Mouse (Mus musculus): ENCODE data around the gene Mzf1. TPM values are rescaled to one million over a fixed set of nuclear protein-coding genes. Genes with fewer than 3 reads are reported as not detected.
A peak's percentile ranks its signal among the peaks of the same experiment; 100 is the strongest.

Gene Mzf1
- polyA plus RNA-seq, 1 experiment from 2014 or later, result 4.3 TPM

DNA sequence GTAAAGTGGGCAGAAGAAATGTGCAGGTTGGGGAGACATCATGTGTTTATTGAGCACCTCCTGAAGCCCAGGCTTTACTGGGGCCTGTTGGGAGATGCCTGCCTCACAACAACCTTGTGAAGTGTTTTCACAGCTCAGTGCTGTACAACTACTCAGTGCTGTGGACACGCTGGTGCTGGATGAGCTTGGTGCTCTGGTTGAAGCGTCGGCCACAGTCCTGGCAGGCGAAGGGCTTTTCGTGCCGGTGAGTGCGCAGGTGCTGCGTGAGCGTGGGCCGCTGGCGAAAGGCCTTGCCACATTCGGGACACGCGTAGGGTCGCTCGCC is 11.5 kb downstream of the Mzf1 start:
- Histone ChIP-seq H3K4me1 (peaks cover 27% of the 10 kb centered on the region), H3K9me3 (peaks cover 15% of the 10 kb centered on the region), H3K27ac (no peak overlapping the region), H3K27me3 (ENCODE audit: poor library complexity, severe bottlenecking) (peaks cover 53% of the 10 kb centered on the region), H3K4me3 (peak overlapping the region; percentile 63), H3K36me3 (replicated peaks) (0 out of 2 replicates have a peak, but pooled peaks cover 3% of the 10 kb centered on the region)
- no peak for DNase-seq (ENCODE audit: extremely low spot score, low spot score)
- WGBS, result 34% methylated on average over 16 of the region's 16 CpGs

GRCm38 (mm10) chr7:13042511-13042910 is 12.1 kb downstream of the Mzf1 start:
- Histone ChIP-seq H3K4me1 (peaks cover 27% of the 10 kb centered on the region), H3K36me3 (replicated peaks) (0 out of 2 replicates have a peak, but pooled peaks cover 3% of the 10 kb centered on the region), H3K27me3 (ENCODE audit: poor library complexity, severe bottlenecking) (peaks cover 53% of the 10 kb centered on the region), H3K27ac (no peak overlapping the region), H3K9me3 (peaks cover 15% of the 10 kb centered on the region), H3K4me3 (no peak overlapping the region)
- WGBS, result 78% methylated on average over 6 of the region's 6 CpGs
- DNase-seq (ENCODE audit: extremely low spot score, low spot score), result no peak

DNA sequence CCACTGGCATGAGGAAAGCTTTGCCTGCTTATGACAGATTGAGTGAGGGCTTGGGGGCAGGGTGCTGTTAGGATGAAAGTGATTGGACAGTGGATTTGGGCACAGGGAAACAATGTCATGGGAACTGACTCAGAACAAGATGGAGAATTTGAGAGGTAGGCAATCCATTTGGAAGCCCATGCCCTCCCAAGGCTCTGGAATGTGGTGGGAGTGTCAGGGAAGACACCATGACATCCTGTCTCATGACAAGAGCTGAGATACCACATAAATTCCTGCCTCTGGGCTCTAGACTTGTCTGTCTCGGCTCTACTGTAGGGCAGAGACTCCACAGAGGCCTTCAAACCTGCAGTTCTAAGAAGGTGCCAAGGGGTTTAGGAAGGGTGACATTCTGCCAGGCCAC is 13.3 kb downstream of the Mzf1 start:
- H3K4me3 ChIP-seq, result no peak overlapping the region
- peaks cover 15% of the 10 kb centered on the region for H3K9me3 ChIP-seq
- peaks cover 35% of the 10 kb centered on the region for H3K4me1 ChIP-seq
- DNase-seq (ENCODE audit: extremely low spot score, low spot score), result no peak
- peaks cover 53% of the 10 kb centered on the region for H3K27me3 ChIP-seq (ENCODE audit: poor library complexity, severe bottlenecking)
- peaks cover 7% of the 10 kb centered on the region for H3K36me3 ChIP-seq (replicated peaks)
- WGBS, result 76% methylated on average over 1 of the region's 1 CpGs
- H3K27ac ChIP-seq, result no peak overlapping the region

- Histone ChIP-seq H3K4me1 (peaks cover 49% of the 10 kb centered on the region), H3K4me3 (peak overlapping the region; percentile 82), H3K9me3 (peaks cover 15% of the 10 kb centered on the region), H3K27ac (peak overlapping the region; percentile 99), H3K27me3 (ENCODE audit: poor library complexity, severe bottlenecking) (peaks cover 36% of the 10 kb centered on the region), H3K36me3 (replicated peaks) (peaks cover 22% of the 10 kb centered on the region)
- DNase-seq (ENCODE audit: extremely low spot score, low spot score), result no peak
- WGBS, result 88% methylated on average over 1 of the region's 1 CpGs
Observed at GRCm38 (mm10) chr7:13039181-13039580, 15.4 kb downstream of the Mzf1 start.

DNA sequence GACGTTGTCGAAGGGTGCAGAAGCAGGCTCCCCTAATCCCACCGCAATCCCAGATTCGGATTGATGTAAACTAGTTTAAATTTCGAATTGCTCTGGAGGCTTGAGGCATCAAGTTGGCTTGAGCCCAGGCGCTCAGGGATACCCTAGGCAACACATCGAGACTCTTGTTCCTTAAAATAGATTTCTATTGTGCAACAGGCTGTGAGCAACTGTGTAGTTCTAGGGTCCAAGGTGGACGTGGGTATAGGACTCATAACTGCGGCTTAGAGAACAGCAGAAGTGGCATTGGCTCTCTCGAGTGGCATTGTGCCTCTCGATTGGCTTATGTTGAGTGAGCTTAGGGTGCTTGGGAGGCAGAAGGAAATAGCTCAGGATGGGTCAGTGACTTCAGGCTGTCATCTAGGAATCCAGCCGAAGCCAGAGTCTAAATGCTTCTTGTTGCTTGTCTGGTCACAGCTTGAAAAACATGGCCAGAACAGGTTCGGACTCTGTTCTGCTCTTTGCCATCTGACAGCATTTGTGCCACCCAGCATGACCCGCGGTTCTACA is 15.9 kb downstream of the Mzf1 start:
- Histone ChIP-seq H3K4me1 (peaks cover 49% of the 10 kb centered on the region), H3K9me3 (peaks cover 13% of the 10 kb centered on the region), H3K27ac (peak overlapping the region; percentile 99), H3K36me3 (replicated peaks) (peaks cover 24% of the 10 kb centered on the region), H3K4me3 (peak overlapping the region; percentile 82), H3K27me3 (ENCODE audit: poor library complexity, severe bottlenecking) (peaks cover 31% of the 10 kb centered on the region)
- peak; percentile 25 for DNase-seq (ENCODE audit: extremely low spot score, low spot score)
- 30% methylated on average over 15 of the region's 15 CpGs for WGBS

DNA sequence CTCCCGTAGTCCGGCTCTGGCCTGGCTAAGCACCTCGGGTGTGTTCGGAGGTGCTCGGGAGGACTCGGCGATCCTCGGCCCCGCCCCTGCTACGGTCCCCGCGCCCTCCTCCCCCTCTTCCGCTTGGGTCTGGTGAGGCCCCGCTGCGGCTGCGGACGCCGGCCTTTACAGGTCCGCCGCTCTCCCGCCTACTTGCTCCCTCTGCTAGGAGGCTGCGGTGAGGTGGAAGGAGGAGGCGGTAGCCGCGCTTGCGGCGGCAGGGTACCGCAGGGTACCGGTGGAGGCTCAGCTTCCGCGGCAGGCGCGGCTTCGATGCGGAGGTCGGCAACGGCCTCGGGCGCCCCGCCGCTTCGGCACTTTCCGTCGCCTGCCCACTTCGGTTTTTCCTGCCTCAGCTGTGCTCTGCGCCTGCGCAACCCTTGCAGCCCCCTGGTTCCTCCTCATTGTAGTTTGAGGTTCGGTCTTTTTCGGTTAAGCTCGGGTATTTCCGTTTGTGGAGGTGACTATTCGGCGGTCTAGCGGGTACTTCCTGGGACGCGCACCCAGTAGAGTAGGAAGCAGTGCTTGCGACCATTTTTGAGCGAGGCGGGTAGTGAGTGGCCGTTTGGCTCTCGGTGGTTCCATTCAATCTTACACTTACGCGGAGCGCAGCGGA is 16.5 kb downstream of the Mzf1 start, which contains the start of gene Ube2m:
Gene Ube2m, minus strand, starts transcription at position 375 of the 655 bp plus-strand sequence.
- under 1% methylated on average over 65 of the region's 65 CpGs for WGBS
- peaks cover 6% of the 10 kb centered on the region for H3K9me3 ChIP-seq
- peak within 1 kb of the TSS; percentile 82 for H3K4me3 ChIP-seq
- peak within 1 kb of the TSS; percentile 99 for H3K27ac ChIP-seq
- peak; percentile 98 for DNase-seq (ENCODE audit: extremely low spot score, low spot score)
- H3K27me3 ChIP-seq (ENCODE audit: poor library complexity, severe bottlenecking), result peaks cover 24% of the 10 kb centered on the region
- peaks cover 50% of the 10 kb centered on the region for H3K4me1 ChIP-seq
- H3K36me3 ChIP-seq (replicated peaks), result peaks cover 28% of the 10 kb centered on the region

GRCm38 (mm10) chr7:13037366-13037765 is 17.2 kb downstream of the Mzf1 start:
- peak overlapping the region; percentile 82 for H3K4me3 ChIP-seq
- H3K36me3 ChIP-seq (replicated peaks), result peaks cover 35% of the 10 kb centered on the region
- H3K4me1 ChIP-seq, result peaks cover 57% of the 10 kb centered on the region
- WGBS, result under 1% methylated on average over 32 of the region's 33 CpGs
- no peak for DNase-seq (ENCODE audit: extremely low spot score, low spot score)
- no peaks in the 10 kb centered on the region; the same call in none of the 2 replicates for H3K9me3 ChIP-seq
- peak overlapping the region; percentile 99 for H3K27ac ChIP-seq
- H3K27me3 ChIP-seq (ENCODE audit: poor library complexity, severe bottlenecking), result peaks cover 18% of the 10 kb centered on the region

- Histone ChIP-seq H3K4me3 (peak overlapping the region; percentile 82), H3K27ac (peak overlapping the region; percentile 99)
Observed at GRCm38 (mm10) chr7:13036806-13037205, 17.8 kb downstream of the Mzf1 start.

GRCm38 (mm10) chr7:13035211-13035855 is 19.2 kb downstream of the Mzf1 start:
- Histone ChIP-seq H3K4me3 (peak overlapping the region; percentile 82), H3K27ac (peak overlapping the region; percentile 90), H3K9me3 (no peaks in the 10 kb centered on the region; the same call in 1 of the 2 replicates), H3K27me3 (ENCODE audit: poor library complexity, severe bottlenecking) (no peaks in the 10 kb centered on the region), H3K4me1 (peaks cover 58% of the 10 kb centered on the region), H3K36me3 (replicated peaks) (peaks cover 55% of the 10 kb centered on the region)
- DNase-seq (ENCODE audit: extremely low spot score, low spot score), result no peak
- WGBS, result 89% methylated on average over 17 of the region's 17 CpGs

More at GRCm38 (mm10) chr7:13036806-13037205, 17.8 kb downstream of the Mzf1 start:
- DNase-seq (ENCODE audit: extremely low spot score, low spot score), result no peak
- peaks cover 58% of the 10 kb centered on the region for H3K4me1 ChIP-seq
- H3K9me3 ChIP-seq, result no peaks in the 10 kb centered on the region; the same call in none of the 2 replicates
- 48% methylated on average over 4 of the region's 4 CpGs for WGBS
- peaks cover 41% of the 10 kb centered on the region for H3K36me3 ChIP-seq (replicated peaks)
- peaks cover 12% of the 10 kb centered on the region for H3K27me3 ChIP-seq (ENCODE audit: poor library complexity, severe bottlenecking)

GRCm38 (mm10) chr7:13034148-13034977 is 20.2 kb downstream of the Mzf1 start, which contains the start of gene Chmp2a:
TSS of gene Chmp2a (minus strand) at chr7:13034807.
- peak; percentile 99 for DNase-seq (ENCODE audit: extremely low spot score, low spot score)
- Histone ChIP-seq H3K27me3 (ENCODE audit: poor library complexity, severe bottlenecking) (no peaks in the 10 kb centered on the region), H3K4me1 (peaks cover 56% of the 10 kb centered on the region), H3K36me3 (replicated peaks) (peaks cover 65% of the 10 kb centered on the region), H3K4me3 (peak within 1 kb of the TSS; percentile 82), H3K9me3 (no peaks in the 10 kb centered on the region; the same call in 1 of the 2 replicates), H3K27ac (peak within 1 kb of the TSS; percentile 90)
- under 1% methylated on average over 45 of the region's 45 CpGs for WGBS

DNA sequence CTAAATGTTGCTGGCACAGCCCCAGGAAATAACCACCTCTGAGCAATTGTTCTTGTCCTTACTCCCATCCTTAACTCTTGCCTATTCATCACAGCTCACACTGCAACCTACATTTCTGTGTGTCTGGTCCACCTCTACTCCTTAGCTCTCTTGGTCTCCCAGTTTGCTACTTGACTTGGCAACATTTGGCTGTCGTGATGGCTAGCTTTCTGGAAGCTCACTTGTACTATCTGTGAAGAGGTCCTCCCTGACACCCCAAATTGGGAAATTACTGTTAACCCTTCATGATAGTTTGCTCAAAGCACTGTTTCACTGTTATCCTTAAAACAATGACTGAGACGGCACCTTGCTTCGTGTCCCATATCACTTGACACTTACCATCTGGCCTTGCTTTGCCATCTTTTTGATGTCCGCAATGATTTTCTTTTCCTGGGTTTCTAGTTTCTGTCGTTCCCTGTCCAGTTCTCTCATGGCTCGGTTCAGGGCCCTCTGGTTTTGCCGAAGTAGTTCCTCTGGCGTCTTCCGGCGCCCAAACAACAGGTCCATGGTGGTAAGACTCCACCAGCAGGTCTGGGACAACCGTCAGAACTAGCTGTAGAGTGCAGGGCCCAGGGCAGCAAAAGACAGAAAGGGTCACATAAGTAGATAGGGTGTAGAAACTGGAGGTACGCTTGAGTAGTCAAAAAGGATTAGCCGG is 21.0 kb downstream of the Mzf1 start:
- 54% methylated on average over 13 of the region's 13 CpGs for WGBS
- Histone ChIP-seq H3K9me3 (no peaks in the 10 kb centered on the region; the same call in 1 of the 2 replicates), H3K4me3 (peak overlapping the region; percentile 82), H3K36me3 (replicated peaks) (peaks cover 73% of the 10 kb centered on the region), H3K27me3 (ENCODE audit: poor library complexity, severe bottlenecking) (no peaks in the 10 kb centered on the region), H3K27ac (peak overlapping the region; percentile 90), H3K4me1 (peaks cover 48% of the 10 kb centered on the region)
- peak; percentile 21 for DNase-seq (ENCODE audit: extremely low spot score, low spot score)

GRCm38 (mm10) chr7:13032541-13032940 is 22.0 kb downstream of the Mzf1 start:
- peak; percentile 23 for DNase-seq (ENCODE audit: extremely low spot score, low spot score)
- 93% methylated on average over 7 of the region's 7 CpGs for WGBS
- no peaks in the 10 kb centered on the region for H3K9me3 ChIP-seq
- no peaks in the 10 kb centered on the region for H3K27me3 ChIP-seq (ENCODE audit: poor library complexity, severe bottlenecking)
- H3K4me3 ChIP-seq, result peak overlapping the region; percentile 10; the same call in 1 of the 2 replicates
- no peak overlapping the region for H3K27ac ChIP-seq
- peaks cover 46% of the 10 kb centered on the region for H3K4me1 ChIP-seq
- peaks cover 83% of the 10 kb centered on the region for H3K36me3 ChIP-seq (replicated peaks)

Data from forebrain, embryonic 10.5 days (tissue).